Mouse (Mus musculus) CD4-positive helper T cell, adult 2 months (primary cell): ENCODE measurements around the gene Alkbh5.

Source experiments
- DNase-seq: peaks from one replicate; pipeline ENCODE4 v3.0.0-alpha.2; 2012; ENCODE audit warnings: low read depth, missing footprints, low spot score

Alkbh5 gene

GRCm38 (mm10) chr11:60536180-60536858 lies at the start of gene Alkbh5:
Gene Alkbh5, plus strand, starts transcription at chr11:60536381.
- no peak for DNase-seq

- DNase-seq: no peak
Measured at GRCm38 (mm10) chr11:60492726-60493125, 43.5 kb upstream of the Alkbh5 start.

- no peak for DNase-seq
Measured at GRCm38 (mm10) chr11:60495692-60496091, 40.5 kb upstream of the Alkbh5 start.

GRCm38 (mm10) chr11:60507281-60507680 lies 28.9 kb upstream of the Alkbh5 start:
- no peak for DNase-seq

GRCm38 (mm10) chr11:60508950-60509349 lies 27.2 kb upstream of the Alkbh5 start:
- no peak for DNase-seq

- DNase-seq: no peak
Measured at GRCm38 (mm10) chr11:60509500-60509899, 26.7 kb upstream of the Alkbh5 start.

- DNase-seq: no peak
Measured at GRCm38 (mm10) chr11:60511893-60512292, 24.3 kb upstream of the Alkbh5 start.

- no peak for DNase-seq
Measured at GRCm38 (mm10) chr11:60512520-60512919, 23.7 kb upstream of the Alkbh5 start.

- DNase-seq: no peak
Measured at GRCm38 (mm10) chr11:60514941-60515340, 21.2 kb upstream of the Alkbh5 start.

- no peak for DNase-seq
Measured at GRCm38 (mm10) chr11:60518305-60518704, 17.9 kb upstream of the Alkbh5 start.

- no peak for DNase-seq
Measured at GRCm38 (mm10) chr11:60522027-60522426, 14.2 kb upstream of the Alkbh5 start.

GRCm38 (mm10) chr11:60522661-60523365 lies 13.4 kb upstream of the Alkbh5 start:
- no peak for DNase-seq

- DNase-seq: no peak
Measured at GRCm38 (mm10) chr11:60526461-60526860, 9.7 kb upstream of the Alkbh5 start.

GRCm38 (mm10) chr11:60535676-60536075 lies 505 bp upstream of the Alkbh5 start:
- no peak for DNase-seq

- peak; percentile 85 for DNase-seq
Measured at GRCm38 (mm10) chr11:60536859-60537467, 782 bp downstream of the Alkbh5 start.

- peak; percentile 98 for DNase-seq
Measured at GRCm38 (mm10) chr11:60537468-60538347, 1.5 kb downstream of the Alkbh5 start.

GRCm38 (mm10) chr11:60538371-60539281 lies 2.4 kb downstream of the Alkbh5 start:
- DNase-seq: peak; percentile 68

- no peak for DNase-seq
Measured at GRCm38 (mm10) chr11:60539540-60539939, 3.4 kb downstream of the Alkbh5 start.

- no peak for DNase-seq
Measured at GRCm38 (mm10) chr11:60540002-60540610, 3.9 kb downstream of the Alkbh5 start.

- no peak for DNase-seq
Measured at GRCm38 (mm10) chr11:60540761-60541160, 4.6 kb downstream of the Alkbh5 start.
